Mouse (Mus musculus) kidney, postnatal 14 days (tissue): ENCODE results near the gene Mpv17.

ENCODE experiments used
- DNase-seq: peaks from one replicate; pipeline ENCODE4 v3.0.0; 2022; ENCODE audit warnings: mixed read lengths

Gene Mpv17

DNA sequence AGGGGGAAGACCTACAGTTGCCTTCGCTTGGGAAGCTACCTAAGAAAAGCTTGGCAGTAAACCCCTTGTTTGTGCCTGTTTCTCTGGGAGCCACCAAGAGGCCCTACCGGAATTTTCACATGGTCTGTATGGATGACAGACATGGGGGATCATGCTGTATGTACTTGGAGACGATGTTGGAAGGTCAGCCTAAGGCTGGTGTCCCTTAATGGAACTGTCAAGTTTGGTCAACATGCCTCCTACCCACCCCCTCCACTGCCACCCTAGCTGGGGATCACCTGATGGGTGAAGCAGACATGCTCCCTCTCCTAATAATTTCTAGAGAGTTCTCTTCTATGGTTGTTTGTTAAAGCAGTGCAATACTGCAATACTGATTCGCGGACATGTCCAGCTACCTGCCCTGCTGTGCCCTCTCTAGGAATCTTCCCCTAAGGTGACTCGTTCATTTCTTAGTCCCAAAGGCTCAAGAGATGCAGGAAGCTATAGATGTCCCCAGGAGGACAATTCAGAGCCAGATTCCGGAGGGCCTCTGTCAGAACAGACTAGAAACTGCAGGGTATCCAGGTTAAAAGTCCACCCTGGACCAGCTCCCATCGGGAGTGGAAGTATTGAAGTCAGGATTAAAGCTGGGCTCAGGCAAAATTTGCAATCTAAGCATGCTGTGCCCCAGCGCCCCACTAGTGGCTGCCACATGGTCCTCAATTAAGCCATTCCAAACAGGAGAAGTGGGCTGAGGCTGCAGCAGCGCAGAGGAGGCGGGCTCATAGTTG lies 58.2 kb downstream of the Mpv17 start:
- DNase-seq: no peak

DNA sequence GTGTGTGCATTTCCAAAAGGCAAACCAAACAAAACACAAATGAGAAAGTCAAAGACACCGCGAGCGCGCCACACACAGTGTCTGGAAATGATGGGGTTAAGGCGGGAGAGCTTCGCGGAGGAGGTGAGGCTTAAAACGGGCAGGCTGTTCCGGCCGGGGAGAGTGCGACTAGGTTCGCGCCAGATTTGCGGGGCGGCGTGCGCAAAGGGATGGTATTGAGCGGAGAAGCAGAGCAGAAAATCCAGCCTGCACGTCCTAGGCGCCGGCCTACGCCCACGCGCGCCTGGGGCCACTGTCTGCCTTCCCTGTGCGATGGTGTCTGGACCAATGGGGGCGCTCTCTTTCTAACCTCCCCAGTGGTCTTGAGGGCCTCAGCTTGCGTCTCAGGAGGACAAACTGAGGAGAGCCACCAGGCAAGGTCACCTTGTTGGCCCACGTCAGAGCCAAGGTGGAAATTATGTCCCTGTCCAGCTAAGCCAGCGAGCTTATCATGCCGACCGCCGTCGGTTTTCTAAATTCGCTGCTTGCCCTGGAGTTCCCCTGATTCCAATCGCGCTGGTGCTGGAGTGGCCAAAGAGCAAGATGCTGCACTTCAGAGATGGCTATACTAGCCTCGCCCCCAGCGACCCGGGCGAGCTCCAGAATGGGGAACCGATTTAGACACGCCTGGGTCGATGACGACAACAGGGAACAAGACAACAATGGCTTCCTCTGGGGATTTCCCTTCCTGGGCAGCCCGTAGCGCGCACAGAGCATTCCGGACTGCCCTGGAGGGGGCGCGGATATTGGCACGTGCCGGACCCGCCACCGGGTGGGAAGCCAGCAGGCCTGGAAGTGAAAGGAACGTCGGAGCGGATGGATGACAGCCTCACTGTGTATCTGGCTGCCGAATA lies 59.0 kb downstream of the Mpv17 start:
- DNase-seq: peak; percentile 60

DNA sequence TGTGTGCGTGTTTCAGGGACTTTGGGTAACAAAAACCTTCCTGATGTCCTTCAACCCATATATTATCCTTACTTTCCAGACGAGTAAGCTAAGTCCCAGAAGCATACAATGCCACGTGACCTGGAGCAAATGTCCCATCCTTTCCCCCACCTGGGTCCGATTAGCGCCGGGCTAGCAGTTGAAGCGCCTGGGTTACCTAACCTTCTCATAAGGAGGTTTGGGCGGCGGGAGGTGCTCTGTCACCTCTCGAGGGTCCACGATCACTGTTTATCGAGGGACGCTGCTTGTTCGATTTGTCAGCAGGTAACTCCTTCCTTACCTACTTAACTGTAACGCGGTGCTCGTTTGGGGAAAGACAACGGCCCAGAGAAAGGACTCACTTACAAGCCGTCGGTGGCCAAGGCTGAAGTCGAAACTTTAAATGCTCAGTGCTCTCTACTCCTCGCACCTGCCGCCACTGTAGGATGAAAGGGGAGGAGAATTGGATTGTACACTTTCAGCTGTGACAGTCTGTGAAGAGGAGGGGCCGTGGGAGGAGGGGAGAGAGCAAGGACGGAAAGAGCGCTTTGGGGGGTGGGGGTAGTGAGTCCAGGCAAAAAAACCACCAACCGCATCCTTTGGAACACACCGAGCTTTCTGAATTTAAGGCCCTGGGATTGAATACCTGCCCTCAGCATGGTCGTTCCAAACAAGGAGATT lies 59.8 kb downstream of the Mpv17 start:
- DNase-seq: no peak

DNA sequence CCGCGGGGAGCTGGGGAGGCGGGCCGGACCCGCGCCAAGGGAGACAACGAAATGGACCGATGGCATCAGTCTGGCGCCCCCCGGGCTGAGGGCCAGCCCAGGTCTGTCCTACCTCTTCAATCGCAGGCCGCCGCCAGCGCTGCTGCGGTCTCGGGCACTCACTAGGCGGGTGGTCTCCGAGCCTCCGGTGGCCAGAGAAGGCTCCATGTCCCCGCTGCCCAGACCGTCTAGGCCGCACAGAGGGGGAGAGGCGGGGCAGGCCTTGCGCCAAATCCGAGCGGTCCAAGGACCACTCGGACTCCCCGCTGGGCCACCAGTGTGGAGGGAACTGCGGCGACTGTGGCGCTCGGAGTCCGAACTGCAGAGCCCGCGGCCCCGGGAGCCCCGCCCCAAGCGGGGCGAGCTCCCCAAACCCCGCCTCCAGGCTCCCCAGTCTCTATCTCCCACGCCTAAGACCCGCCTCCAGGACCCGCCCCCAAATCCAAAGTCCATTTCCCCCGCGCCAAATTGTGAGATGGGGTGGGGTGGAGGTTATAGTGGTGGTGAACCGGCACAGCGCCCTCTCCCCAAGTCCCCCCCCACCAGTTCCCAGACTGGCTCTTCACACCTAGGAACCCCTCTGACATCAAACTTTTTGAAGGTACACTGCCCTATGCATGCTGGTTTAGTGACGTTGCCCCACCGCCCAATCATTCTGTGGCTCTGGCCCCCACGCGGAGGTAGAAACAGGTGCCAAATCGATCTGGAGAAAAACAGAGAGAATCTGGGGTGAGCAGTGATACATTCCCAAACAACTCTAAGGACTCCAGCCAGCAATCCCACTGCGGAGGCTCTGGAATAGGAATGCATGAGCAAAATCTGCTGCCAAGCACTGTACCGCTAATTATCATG lies 60.7 kb downstream of the Mpv17 start:
- DNase-seq: peak; percentile 75

DNA sequence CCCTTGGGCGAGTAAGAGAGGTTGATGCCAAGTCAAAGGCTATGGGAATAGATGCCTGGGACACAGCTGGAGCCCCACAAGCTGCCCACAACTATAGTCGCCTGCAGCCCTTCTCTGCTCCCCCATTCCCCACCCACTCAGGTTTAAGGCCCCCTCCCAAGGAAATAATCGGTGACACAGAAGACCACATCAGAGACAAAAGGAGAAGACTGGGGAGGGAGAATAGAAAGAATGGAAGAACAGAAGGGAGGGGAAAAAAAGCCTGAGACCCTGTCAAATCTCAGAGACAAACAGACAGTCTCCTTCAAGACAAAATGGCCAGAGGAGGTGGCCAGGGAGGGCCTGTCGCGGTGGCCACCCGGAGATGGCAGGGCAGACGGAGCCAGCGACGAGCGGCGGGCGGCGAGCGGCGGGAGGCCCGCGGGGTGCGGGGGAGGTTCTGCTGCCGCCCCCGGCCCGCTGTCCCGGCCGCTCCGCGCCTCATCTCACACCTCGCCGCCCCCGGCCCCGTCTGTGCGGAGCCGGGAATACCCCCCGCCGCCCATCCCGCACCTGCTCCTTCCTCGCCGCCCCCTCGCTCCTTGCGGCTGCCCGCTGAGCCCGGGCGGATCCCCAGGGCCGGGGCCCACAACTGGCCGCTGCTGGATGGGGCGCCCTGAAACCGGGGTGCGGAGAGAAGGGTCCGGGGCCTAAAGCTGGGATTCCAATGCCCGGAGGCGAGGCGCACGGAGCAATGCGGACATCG lies 61.6 kb downstream of the Mpv17 start:
- DNase-seq: no peak
